Mouse (Mus musculus) heart, postnatal 14 days (tissue): ENCODE data around the gene Tnfaip8l2. TPM values are rescaled to one million over a fixed set of nuclear protein-coding genes. Genes with fewer than 3 reads are reported as not detected.
"Not testable (repeated sequence)": the region's sequence is repeated elsewhere in the genome, so short reads cannot be mapped to it uniquely, and the experiment has no call there.

Source experiments
- DNase-seq, 2 experiments: peaks; one replicate each; pipeline ENCODE4 v3.0.0; 2021 to 2022
- intact Hi-C: fragments of 180-260 bp; cut with DNase I; formaldehyde crosslinking; loops from one replicate; pipeline ENCODE4 v1.15.1; 2025
- total RNA-seq, 2 experiments: library from RNA; stranded (reverse); gene quantifications; 2 replicates each; pipeline ENCODE4 v1.2.3; 2021

Tnfaip8l2 gene
- total RNA-seq, 2 experiments from 2014 or later = 3.0 to 3.1 TPM

- DNase-seq = peak; percentile 20 to 25
- intact Hi-C loops = no loop called here
Measured at GRCm38 (mm10) chr3:95161041-95161551, 18.9 kb upstream of the Tnfaip8l2 start.

DNA sequence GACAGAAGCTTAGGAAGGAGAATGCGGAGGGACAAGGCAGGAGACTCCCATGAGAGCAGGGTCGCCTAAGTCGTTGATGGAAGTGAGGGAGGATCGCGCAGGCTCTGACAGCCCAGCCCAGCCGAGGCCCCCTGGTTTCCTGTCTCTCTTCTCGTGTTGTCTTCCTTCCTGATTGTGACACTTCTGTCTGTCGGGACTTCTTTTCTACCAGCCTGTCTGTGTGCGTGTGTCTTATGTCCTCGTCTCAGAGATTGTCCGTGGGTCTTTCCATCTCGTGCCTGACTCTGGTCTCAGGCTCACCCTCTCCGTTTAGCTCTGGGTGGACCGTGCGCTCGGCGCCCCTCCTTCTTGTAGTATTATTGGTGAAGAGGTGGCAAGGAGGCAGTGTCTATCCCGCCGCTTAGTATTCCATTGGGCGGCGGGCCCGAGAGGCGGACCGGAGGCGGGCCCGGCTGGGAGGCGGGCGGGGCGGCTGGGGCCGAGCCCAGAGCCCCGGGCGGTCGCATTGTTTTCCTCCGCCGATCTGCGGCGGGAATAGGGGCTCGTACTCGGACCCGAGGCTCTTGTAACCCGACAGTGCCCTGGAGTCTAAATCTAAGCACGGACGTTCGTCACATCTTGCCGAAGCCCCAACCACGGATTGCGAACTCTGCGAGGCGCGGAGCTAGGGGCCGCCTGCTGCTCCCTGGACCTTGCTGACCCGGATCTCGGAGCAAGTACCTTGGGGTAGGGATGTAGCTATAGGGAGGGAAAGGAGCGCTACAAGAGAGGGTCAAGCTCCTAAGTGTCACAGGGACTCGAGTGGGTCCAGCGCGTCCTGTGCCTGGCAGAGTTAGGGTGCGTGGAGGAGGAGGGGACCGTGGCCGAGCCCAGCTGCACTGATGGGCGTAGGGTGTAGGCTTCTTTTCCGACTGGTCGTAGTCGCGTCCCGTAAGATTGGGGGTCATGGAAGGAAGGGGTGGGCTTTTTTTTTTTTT, 18.1 kb upstream of the Tnfaip8l2 start, which contains the start of gene Sema6c:
Gene Sema6c (plus strand): TSS at position 471 of the 977 bp plus-strand sequence.
- intact Hi-C loops = no loop called here
- peak; percentile 92 for DNase-seq

GRCm38 (mm10) chr3:95159511-95159986, 17.4 kb upstream of the Tnfaip8l2 start:
- no peak for DNase-seq
- intact Hi-C loops = no loop called here

GRCm38 (mm10) chr3:95153874-95154273, 11.7 kb upstream of the Tnfaip8l2 start:
- intact Hi-C loops = no loop called here
- DNase-seq = peak in 1 of 2 experiments; percentile 49

DNA sequence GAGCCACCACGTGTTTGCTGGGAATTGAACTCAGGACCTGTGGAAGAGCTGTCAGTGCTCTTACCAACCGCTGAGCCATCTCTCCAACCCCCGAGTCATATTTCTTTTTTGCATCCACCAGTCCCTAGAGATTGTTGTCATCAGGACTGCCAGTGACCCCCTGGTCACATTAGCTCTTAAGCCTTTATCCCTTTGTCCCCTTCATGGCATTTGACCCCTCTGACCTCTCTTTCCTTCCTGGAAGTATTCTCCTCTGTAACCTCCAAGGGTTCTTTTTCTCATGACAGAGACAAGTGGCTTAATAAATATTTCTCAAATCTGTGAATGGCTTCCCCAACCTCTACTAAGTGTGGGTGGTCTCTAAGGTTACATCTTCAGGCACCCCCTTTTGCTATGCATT, 5.8 kb upstream of the Tnfaip8l2 start:
- intact Hi-C loops = loop anchor here (1.0 kb wide), 1 partner anchor 10 kb away; no protein-coding TSS in a partner anchor
- DNase-seq = no peak

DNA sequence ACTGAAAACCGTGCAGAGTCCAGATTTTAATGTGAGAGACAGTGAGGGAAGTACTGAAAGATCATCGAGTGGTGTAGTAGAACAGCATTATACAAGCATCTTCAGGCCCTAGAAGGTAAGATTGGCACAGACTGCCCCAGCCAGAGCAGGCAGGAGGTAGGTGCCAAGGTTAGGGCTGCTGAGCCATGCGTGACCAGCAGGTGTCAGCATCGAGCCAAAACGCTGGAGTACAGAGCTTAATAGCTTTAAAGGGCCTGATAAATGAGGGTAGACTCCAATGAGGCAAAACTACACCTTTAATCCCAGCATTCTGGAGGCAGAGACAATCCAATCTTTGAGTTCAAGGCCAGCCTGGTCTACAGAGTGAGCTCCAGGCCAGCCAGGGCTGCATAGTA, 454 bp upstream of the Tnfaip8l2 start:
- DNase-seq = peak; percentile 89 to 94
- intact Hi-C loops = loop anchor here (1.0 to 5.0 kb wide), 3 partner anchors 32 to 120 kb away; partner anchors contain the start of gene Gabpb2

DNA sequence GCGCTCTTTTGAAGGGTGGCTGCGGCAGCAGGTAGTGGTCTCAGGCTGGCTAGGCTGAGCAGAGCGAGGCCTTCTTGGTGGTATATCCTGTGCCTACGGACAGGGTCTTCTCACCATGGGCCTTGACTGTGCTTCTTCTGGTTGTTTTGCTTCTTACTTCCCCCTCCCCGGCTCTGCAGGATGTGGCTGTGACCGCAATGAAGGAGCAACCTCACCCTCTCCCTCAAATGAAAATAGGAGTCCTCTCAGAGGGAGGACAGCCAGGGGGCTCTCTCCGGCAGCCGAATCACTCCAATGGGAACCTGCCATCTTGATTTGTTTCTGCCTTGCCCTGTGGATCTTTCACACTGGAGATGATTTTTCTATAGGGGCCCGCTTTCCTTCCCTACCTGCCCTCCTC, 686 bp downstream of the Tnfaip8l2 start:
- no peak for DNase-seq

GRCm38 (mm10) chr3:95140795-95141194, 1.4 kb downstream of the Tnfaip8l2 start:
- intact Hi-C loops = loop anchor here (5.0 kb wide), 1 partner anchor 77 kb away; the partner anchor contains the start of gene Gabpb2
- no peak for DNase-seq

More for the DNA sequence above, 686 bp downstream of the Tnfaip8l2 start:
- intact Hi-C loops = loop anchor here (5.0 kb wide), 1 partner anchor 76 kb away; the partner anchor contains the start of gene Gabpb2

- DNase-seq = no peak
- intact Hi-C loops = loop anchor here (5.0 kb wide), 1 partner anchor 77 kb away; the partner anchor contains the start of gene Gabpb2
Measured at GRCm38 (mm10) chr3:95140289-95140595, 1.9 kb downstream of the Tnfaip8l2 start.

DNA sequence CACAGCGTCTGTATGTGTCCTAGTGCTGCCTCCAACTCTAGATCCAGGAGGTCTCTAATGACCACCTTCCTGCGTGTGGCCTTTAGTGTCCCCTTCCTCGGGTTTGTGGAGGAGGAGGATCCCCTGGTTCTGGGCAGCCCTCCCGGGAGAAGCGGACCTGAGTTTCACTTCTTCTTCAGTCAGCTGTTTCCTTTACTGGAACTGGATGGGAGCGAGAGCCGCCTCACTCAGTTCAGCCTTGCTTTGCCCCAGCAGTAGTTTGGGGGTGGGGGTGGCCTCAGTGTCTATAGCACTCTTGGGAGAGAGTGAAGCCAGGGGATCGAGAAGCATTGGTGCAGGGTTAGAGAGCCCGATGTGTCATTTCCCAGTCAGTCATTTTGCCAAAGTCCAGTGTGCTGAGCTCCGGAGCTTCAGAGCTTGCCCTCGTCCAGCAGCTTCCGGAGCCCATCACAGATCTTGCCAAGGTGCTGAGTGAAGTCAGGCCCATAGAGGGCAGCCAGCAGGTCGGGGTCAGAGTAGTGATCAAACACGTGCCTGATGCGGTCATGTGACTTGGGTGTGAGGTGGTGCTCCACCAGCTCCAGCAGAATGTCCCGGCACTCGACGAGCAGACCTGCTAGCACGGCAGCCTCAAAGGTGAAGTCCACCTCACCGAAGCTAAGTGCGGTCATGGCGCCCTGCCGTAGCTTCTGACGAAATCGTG, 2.4 kb downstream of the Tnfaip8l2 start:
- intact Hi-C loops = loop anchor here (5.0 kb wide), 1 partner anchor 78 kb away; the partner anchor contains the start of gene Gabpb2
- no peak for DNase-seq

GRCm38 (mm10) chr3:95136336-95136735, 5.8 kb downstream of the Tnfaip8l2 start:
- intact Hi-C loops = no loop called here
- no peak for DNase-seq

GRCm38 (mm10) chr3:95135433-95136052, 6.6 kb downstream of the Tnfaip8l2 start:
- intact Hi-C loops = no loop called here
- no peak for DNase-seq

DNA sequence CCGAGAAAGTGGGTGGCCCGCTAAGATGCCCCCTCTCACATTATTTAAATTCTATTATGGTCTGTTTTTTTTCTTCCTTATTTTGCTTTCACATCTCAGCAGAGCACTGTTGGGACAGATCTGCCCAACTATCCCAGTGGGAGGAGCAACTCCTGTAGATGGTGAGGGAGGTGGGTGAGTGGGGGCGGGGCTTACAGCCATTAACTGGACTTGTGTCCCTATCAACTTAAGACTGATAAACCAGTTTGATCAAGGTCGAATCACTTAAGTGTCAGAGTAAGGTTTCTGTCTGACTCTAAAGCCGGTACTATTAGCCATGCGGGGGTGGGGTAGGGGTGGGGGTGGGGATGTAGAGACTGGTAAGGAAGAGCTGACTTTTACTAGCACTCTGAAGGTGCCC, 7.1 kb downstream of the Tnfaip8l2 start:
- DNase-seq = peak; percentile 46 to 57
- intact Hi-C loops = no loop called here

- DNase-seq, intact Hi-C loops: not testable (repeated sequence)
Measured at GRCm38 (mm10) chr3:95134133-95134532, 8.0 kb downstream of the Tnfaip8l2 start.

GRCm38 (mm10) chr3:95133680-95134101, 8.5 kb downstream of the Tnfaip8l2 start, which contains the start of the genes Scnm1 and Lysmd1:
Gene Scnm1, minus strand, starts transcription at chr3:95134011.
Gene Lysmd1, plus strand, starts transcription at chr3:95134088.
- intact Hi-C loops = no loop called here
- peak; percentile 89 for DNase-seq

GRCm38 (mm10) chr3:95133176-95133575, 9.0 kb downstream of the Tnfaip8l2 start:
- intact Hi-C loops = no loop called here
- no peak for DNase-seq

DNA sequence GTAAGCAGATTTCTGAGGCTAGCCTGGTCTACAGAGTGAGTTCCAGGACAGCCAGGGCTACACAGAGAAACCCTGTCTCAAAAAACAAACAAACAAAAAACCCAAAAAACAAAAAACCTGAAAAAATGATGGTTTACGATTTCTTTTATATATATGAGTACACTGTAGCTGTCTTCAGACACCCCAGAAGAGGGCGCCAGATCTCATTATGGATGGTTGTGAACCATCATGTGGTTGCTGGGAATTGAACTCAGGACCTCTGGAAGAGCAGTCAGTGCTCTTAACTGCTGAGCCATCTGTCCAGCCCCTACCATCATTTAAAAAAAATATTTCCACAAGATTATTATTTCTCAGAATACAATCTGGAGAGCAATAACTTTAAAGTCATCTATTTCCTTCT, 9.8 kb downstream of the Tnfaip8l2 start:
- DNase-seq, intact Hi-C loops: not testable (repeated sequence)

DNA sequence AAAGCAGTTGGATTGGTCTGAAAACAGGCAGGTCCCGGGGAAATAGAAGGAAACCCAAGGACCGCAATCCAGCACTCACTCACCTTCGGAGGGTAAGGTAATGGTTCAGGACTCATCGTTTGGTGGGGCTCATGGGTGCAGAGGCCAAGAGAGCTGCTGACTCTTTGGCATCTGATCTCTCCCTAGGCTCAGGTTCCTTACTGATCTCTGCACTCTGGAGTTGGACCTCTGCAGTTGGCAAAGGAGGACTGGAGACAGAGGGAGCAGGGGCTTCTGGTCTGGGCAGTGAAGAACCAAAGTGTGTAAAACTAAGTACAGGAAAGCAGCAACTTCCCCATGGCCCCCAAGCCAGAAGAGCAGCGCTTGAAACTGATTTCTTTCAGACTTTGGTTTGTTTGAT, 12.1 kb downstream of the Tnfaip8l2 start:
- DNase-seq = no peak
- intact Hi-C loops = no loop called here

DNA sequence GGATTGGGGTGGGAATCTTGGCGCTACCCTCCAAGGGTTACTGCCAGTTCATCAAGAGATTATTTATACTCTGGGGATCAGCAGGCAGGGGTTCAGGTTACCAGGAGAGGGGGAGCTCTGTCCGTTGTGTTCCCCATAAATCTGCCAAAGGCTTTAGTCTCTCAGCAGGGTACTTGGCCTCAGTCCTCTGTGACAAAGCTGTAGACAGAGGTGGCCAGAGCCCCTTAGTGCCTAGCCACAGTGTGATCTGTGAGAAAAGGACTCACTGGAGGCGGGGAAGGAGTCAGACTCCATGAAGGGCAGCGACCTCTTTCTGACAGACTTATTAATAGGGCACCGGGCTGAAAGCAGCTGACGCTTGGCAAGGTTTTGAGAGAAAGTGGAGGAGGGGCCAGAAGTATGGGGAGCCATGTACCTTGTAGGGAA, 12.9 kb downstream of the Tnfaip8l2 start:
- intact Hi-C loops = no loop called here
- DNase-seq = peak; percentile 37 to 68

DNA sequence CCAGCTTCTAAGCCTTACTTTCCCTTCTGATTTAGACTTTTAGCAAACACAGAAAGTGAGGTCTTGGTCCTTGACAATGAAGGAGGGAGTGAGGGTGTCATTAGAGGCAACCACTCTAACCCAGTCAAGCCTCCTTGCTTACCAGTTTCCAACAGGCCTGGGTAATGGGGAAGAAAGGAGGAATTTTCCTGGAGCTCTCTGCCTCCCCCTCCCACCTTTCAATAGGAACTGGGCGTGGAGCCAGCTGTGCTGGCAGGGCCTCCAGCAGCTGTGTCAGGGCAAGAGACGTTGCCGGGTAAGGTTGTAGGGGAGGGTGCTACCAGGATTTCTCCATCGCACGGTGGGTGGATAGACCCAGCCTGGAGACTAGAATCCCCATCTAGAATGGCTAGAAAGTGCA, 17.2 kb downstream of the Tnfaip8l2 start:
- DNase-seq = peak; percentile 57 to 75
- intact Hi-C loops = no loop called here
